Mouse (Mus musculus) heart, embryonic 13.5 days (tissue): ENCODE results near the gene Cfl2. TPM values are rescaled to one million over a fixed set of nuclear protein-coding genes. Genes with fewer than 3 reads are reported as not detected.
A peak's percentile ranks its signal among the peaks of the same experiment; 100 is the strongest.
"Not testable (repeated sequence)": the region's sequence is repeated elsewhere in the genome, so short reads cannot be mapped to it uniquely, and the experiment has no call there.

ENCODE experiments used
- ATAC-seq: fragments of 200-750 bp; cut with Nextera tagmentation; 2 replicates; pipeline ENCODE4 v1.8.0; 2017; ENCODE audit warnings: moderate TSS enrichment; ENCODE audit not compliant: insufficient number of reproducible peaks, low FRiP score, low TSS enrichment; ENCODE audit errors: extremely low read depth
- H3K27ac ChIP-seq: fragments of 300-500 bp; sonication (generic); replicated peaks from 2 replicates; pipeline ENCODE4 v1.5.1; 2015; ENCODE audit warnings: moderate library complexity, mild to moderate bottlenecking, inconsistent platforms
- H3K27me3 ChIP-seq: fragments of 300-500 bp; sonication (generic); replicated peaks from 2 replicates; pipeline ENCODE4 v1.6.1; 2015; ENCODE audit warnings: mild to moderate bottlenecking, inconsistent platforms
- H3K36me3 ChIP-seq: fragments of 300-500 bp; sonication (generic); 2 replicates; pipeline ENCODE4 v1.6.1; 2015; ENCODE audit warnings: mild to moderate bottlenecking, inconsistent platforms
- H3K4me1 ChIP-seq: fragments of 300-500 bp; sonication (generic); 2 replicates; pipeline ENCODE4 v1.6.1; 2015; ENCODE audit warnings: inconsistent platforms
- H3K4me2 ChIP-seq: fragments of 300-500 bp; sonication (generic); 2 replicates; pipeline ENCODE4 v1.6.1; 2015; ENCODE audit warnings: inconsistent platforms, mild to moderate bottlenecking, moderate library complexity
- H3K4me3 ChIP-seq: fragments of 300-500 bp; sonication (generic); 2 replicates; pipeline ENCODE4 v1.5.1; 2015; ENCODE audit warnings: moderate library complexity, mild to moderate bottlenecking, inconsistent platforms
- H3K9ac ChIP-seq: fragments of 300-500 bp; sonication (generic); 2 replicates; pipeline ENCODE4 v1.6.1; 2015; ENCODE audit warnings: inconsistent platforms, mild to moderate bottlenecking, moderate library complexity
- H3K9me3 ChIP-seq: fragments of 300-500 bp; sonication (generic); 2 replicates; pipeline ENCODE4 v1.6.1; 2016; ENCODE audit warnings: inconsistent platforms
- WGBS: fragments of 180-500 bp; shearing (Covaris S2); methylation state at CpG from one replicate; pipeline ENCODE4 v1.1.7; 2015; ENCODE audit warnings: mixed read lengths; 5-methylcytosine and 5-hydroxymethylcytosine counted together
- polyA plus RNA-seq: library from polyadenylated mRNA; unstranded; fragments of >200 nt; fragmentation: Nextera tagmentation; extraction: Ambion mirVana; gene quantifications from 2 replicates; pipeline ENCODE4 v1.2.1, GENCODE M21; 2015

Cfl2 gene
- polyA plus RNA-seq: 416 and 457 TPM in 2 replicates

DNA sequence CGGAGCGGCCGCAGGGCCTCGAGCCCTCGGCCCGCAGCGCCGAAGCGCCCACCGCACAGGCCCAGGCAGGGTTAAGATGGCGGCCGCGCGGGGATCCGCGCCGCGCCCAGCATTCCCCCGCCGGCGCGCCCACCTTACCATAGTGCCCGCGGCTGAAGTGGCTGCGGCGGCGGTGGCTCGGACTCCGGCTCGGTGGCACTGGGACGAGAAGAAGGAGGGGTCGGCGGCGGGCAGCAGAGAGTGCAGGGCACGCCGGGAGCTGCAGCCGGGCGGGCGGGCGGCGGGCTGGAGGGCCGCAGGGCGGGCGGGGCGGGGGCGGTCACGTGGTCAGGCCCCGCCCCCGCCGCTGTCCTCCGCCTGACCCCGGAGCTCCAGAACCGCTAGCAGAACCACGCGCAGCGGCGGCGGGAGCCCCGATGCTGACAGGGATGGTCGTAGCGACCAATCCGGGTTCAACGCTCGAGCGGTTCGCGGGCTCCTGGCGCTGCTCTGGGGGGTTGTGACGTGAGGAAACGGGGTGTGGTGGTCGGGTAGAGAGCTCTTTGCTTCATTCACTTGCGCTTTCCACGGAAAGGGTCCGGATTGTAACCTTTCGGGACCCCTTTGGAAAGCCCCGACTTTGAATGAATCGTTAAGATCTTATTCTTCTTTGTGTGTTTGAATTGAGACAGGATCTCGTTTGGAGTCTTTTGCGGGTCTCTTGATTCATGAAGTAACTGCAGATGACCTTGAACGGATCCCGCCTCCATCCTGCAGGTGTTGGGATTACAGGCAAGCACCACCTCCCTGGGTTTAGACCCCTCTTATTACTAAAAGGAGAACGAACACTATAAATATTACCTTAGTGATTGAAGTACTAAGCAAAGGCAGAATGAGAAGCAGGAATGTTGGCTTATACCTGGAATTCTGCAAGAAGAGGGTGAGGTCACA lies at the start of gene Cfl2:
Gene Cfl2 (minus strand): TSS at position 272 of the 930 bp plus-strand sequence.
- peaks cover 35% of the 10 kb centered on the region for H3K36me3 ChIP-seq
- no peaks in the 10 kb centered on the region for H3K27me3 ChIP-seq
- H3K27ac ChIP-seq: peak within 1 kb of the TSS; percentile 99
- H3K4me2 ChIP-seq: peak within 1 kb of the TSS; percentile 85
- no peaks in the 10 kb centered on the region for H3K9me3 ChIP-seq
- peak; percentile 90 for ATAC-seq
- H3K4me1 ChIP-seq: peaks cover 27% of the 10 kb centered on the region
- under 1% methylated on average over 59 of the region's 82 CpGs for WGBS
- H3K4me3 ChIP-seq: peak within 1 kb of the TSS; percentile 81
- peak within 1 kb of the TSS; percentile 98 for H3K9ac ChIP-seq

DNA sequence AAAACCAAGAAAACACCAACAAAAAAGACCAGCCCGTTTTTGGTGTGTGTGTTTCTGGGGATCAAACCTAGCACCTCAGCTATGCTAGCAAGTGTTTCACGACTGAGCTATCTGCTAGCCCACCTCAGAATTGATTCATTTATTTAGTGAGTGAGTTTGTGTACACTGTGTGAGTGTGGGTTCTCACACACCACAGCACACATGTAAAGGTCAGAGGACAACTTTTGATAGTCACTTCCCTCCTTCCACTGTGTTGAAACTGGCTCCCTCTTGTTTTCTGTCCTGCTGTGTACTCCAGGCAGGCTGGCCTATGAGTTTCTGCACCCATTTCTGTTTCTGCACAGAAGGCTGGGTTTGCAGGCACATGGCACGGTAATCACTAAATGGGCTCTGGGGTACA lies 47.7 kb upstream of the Cfl2 start:
- ATAC-seq: no peak
- H3K9ac ChIP-seq: no peak overlapping the region
- H3K4me1 ChIP-seq: no peaks in the 10 kb centered on the region
- no peaks in the 10 kb centered on the region for H3K27me3 ChIP-seq
- no peak overlapping the region for H3K27ac ChIP-seq
- H3K9me3 ChIP-seq: no peaks in the 10 kb centered on the region
- 86% methylated on average over 3 of the region's 3 CpGs for WGBS
- H3K36me3 ChIP-seq: peaks cover 81% of the 10 kb centered on the region
- H3K4me2 ChIP-seq: no peak overlapping the region
- no peak overlapping the region for H3K4me3 ChIP-seq

DNA sequence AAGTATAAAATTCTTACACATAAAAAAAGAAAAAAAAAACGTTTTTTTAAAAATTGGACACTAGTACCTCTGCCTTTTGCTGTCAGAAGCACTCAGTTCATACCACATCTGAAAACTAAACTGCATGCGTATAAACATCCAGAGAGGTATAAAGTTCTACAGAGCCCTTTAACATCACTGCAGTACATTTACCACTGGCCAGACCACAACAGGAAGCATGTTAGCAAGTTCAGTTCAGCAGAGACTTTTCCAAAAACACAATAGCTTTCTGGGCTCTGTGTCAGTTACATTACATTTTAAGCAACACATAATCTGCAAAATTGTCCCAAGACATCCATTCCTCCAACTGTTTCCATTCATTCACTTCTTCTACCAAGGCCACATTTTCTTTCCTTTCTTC lies 29.9 kb upstream of the Cfl2 start:
- not testable (repeated sequence) for ATAC-seq, H3K27me3 ChIP-seq, H3K9me3 ChIP-seq, H3K4me1 ChIP-seq, H3K4me3 ChIP-seq, H3K27ac ChIP-seq, H3K4me2 ChIP-seq, H3K9ac ChIP-seq
- H3K36me3 ChIP-seq: peaks cover 35% of the 10 kb centered on the region
- WGBS: 63% methylated on average over 2 of the region's 2 CpGs

DNA sequence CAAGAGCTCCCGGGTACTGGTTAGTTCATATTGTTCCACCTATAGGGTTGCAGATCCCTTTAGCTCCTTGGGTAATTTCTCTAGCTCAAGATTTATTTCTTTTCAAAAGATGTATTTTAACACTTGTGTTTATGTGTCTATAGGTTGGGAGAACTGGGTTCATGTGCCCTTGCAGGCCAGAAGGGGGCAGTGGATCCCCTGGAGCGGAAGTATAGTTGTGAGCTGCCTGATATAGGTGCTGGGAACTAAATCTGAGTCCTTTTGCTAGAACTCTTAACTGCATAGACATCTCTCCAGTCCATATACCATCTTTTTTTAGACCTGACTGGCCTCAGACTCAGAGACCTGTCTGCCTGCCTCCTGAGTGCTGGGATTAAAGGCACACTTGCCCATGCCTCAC lies 27.7 kb upstream of the Cfl2 start:
- Histone ChIP-seq H3K4me3 (no peak overlapping the region), H3K9ac (no peak overlapping the region), H3K9me3 (no peaks in the 10 kb centered on the region), H3K4me1 (no peaks in the 10 kb centered on the region), H3K27ac (no peak overlapping the region), H3K27me3 (no peaks in the 10 kb centered on the region), H3K4me2 (no peak overlapping the region), H3K36me3 (peaks cover 15% of the 10 kb centered on the region; the same call in 1 of the 2 replicates)
- ATAC-seq: no peak
- WGBS: 93% methylated on average over 2 of the region's 2 CpGs

DNA sequence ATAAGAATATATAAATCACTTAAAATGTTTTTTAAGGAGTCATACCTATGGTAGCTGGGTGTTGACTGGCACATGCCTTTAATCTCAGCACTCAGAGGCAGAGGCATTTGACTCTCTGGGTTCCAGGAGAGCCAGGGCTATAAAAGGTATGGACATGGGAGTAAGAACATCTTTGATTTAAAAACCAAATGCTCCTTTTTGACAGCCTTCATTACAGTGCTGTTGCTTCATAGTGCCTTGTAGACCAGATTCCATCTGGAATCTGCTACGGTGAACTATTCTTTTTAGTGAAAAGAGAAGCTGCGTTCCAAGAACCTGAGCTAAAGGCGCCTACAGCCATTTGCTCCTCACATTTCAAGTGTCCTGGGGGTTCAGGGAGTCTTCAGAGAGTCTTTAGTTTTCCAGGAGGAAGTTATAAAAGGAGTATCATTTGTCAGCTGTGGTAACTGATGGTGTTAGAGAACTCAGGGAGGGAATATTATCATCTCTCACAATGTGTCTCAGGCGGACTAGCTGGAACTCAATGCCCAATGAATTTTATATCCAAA lies 25.0 kb upstream of the Cfl2 start:
- H3K27ac ChIP-seq: no peak overlapping the region
- H3K4me1 ChIP-seq: no peaks in the 10 kb centered on the region
- H3K4me2 ChIP-seq: no peak overlapping the region
- H3K36me3 ChIP-seq: 0 out of 2 replicates have a peak, but pooled peaks cover 4% of the 10 kb centered on the region
- H3K9me3 ChIP-seq: no peaks in the 10 kb centered on the region
- 75% methylated on average over 4 of the region's 4 CpGs for WGBS
- H3K9ac ChIP-seq: no peak overlapping the region
- no peak overlapping the region for H3K4me3 ChIP-seq
- no peak for ATAC-seq
- no peaks in the 10 kb centered on the region for H3K27me3 ChIP-seq

DNA sequence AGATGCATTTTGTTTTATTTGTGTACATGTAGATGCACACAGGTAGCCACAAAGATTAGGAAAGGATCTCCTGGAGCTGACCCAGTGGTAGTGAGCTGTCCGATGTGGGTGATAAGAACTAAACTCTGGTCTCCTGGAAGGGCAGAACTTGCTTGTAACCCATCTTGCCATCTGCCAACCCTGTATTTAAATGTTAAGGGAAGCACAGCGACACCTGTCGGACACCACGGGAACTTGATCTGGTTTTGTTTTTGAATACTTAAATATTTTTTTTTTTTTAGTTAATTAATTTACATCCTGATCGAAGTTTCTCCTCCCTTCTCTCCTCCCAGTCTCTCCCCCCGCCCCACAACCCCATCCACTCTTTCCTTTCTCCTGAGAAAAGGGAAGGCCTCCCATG lies 17.0 kb upstream of the Cfl2 start:
- 5% methylated on average over 6 of the region's 6 CpGs for WGBS
- Histone ChIP-seq H3K4me1 (peaks cover 10% of the 10 kb centered on the region), H3K9me3 (no peaks in the 10 kb centered on the region), H3K27ac (no peak overlapping the region), H3K36me3 (no peaks in the 10 kb centered on the region), H3K4me2 (no peak overlapping the region), H3K4me3 (no peak overlapping the region), H3K27me3 (no peaks in the 10 kb centered on the region), H3K9ac (no peak overlapping the region)
- no peak for ATAC-seq

DNA sequence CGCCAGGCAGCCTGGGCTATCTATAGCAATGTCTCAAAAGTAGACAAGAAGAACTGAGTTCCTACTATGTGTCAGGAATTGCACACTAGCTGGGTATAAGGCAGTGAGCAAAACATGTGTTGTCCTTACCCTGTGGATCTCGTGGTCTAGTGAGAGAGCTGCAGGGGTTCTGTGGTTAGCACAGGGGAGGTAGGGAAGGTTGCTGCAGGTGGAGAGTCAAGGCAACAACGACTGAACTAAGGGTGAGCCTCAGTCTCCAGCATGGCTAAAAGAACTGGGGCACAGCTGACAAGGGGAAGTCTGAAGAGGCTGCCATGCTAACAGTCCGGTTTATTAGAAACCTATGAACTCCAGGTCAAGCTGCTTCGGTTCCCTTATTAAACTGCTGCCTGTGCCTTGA lies 16.5 kb upstream of the Cfl2 start:
- Histone ChIP-seq H3K27ac (no peak overlapping the region), H3K4me3 (no peak overlapping the region), H3K36me3 (no peaks in the 10 kb centered on the region), H3K4me2 (no peak overlapping the region), H3K9me3 (no peaks in the 10 kb centered on the region), H3K4me1 (peaks cover 11% of the 10 kb centered on the region), H3K9ac (no peak overlapping the region), H3K27me3 (no peaks in the 10 kb centered on the region)
- 65% methylated on average over 5 of the region's 5 CpGs for WGBS
- ATAC-seq: no peak

DNA sequence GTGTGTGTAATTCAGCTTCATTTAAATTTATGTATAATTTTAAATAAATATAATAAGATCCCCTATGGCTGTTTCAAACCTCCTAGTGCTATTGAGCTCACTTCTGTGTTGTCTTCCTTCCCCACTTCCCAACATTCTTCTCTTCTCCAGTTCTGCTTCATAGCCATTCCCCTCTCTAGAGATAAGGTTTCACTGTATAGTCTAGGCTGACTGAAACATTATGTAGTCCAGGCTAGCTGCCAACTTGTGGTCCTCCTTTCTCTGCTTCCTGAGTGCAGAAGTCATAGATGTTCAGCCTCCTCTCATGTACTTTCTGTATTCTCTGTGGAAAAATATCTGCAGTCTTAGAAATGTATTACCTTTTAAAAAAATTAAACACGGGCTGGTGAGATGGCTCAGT lies 15.2 kb upstream of the Cfl2 start:
- H3K36me3 ChIP-seq: no peaks in the 10 kb centered on the region
- H3K27me3 ChIP-seq: no peaks in the 10 kb centered on the region
- no peak overlapping the region for H3K4me2 ChIP-seq
- H3K27ac ChIP-seq: no peak overlapping the region
- no peak overlapping the region for H3K4me3 ChIP-seq
- WGBS: 82% methylated on average over 1 of the region's 1 CpGs
- no peak overlapping the region for H3K9ac ChIP-seq
- no peak for ATAC-seq
- H3K4me1 ChIP-seq: peaks cover 11% of the 10 kb centered on the region
- H3K9me3 ChIP-seq: no peaks in the 10 kb centered on the region

DNA sequence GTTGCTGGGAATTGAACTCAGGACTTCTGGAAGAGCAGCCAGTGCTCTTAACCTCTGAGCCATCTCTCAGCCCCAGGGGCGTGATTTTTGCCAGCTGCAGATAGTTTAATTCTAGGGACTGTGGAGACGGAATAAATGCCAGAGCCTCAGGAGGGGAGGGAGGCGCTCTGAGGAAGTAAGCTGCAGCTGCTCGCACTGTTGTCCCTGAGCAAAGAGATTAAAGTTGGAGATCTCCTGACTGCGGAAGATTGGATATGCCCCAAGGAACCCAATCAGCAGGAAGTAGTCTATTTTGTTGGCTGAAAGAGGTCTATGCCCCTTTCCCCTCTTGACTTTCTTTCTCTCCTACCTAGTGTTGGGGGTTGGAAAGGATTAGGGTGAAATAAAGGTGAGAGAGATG lies 14.2 kb upstream of the Cfl2 start:
- Histone ChIP-seq H3K9ac (no peak overlapping the region), H3K36me3 (no peaks in the 10 kb centered on the region), H3K27me3 (no peaks in the 10 kb centered on the region), H3K4me1 (peaks cover 11% of the 10 kb centered on the region), H3K4me3 (no peak overlapping the region), H3K27ac (no peak overlapping the region), H3K9me3 (no peaks in the 10 kb centered on the region), H3K4me2 (no peak overlapping the region)
- no peak for ATAC-seq
- 39% methylated on average over 5 of the region's 5 CpGs for WGBS

DNA sequence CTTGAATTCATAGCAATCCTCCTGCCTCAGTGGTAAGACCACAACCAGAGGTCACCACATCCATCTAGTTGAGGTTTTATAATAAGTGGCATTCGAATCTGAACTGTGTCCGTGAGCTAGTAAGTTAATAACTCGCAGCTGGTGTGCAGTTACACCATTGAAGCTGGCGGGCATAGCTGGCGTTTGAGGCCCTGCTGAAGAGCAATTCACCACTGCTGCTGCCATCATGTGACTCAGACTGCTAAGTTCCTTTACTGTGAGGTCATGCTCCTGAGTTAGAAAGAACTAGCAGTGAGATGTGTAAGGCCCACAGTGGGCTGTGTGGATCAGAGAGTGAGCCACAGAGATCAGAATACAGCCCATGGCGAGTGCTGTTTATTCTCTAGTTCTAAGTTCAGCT lies 12.0 kb upstream of the Cfl2 start:
- no peaks in the 10 kb centered on the region for H3K27me3 ChIP-seq
- H3K27ac ChIP-seq: peak overlapping the region; percentile 90
- no peak overlapping the region for H3K4me2 ChIP-seq
- 43% methylated on average over 6 of the region's 6 CpGs for WGBS
- no peaks in the 10 kb centered on the region for H3K9me3 ChIP-seq
- ATAC-seq: peak; percentile 58; the same call in 1 of the 2 replicates
- no peaks in the 10 kb centered on the region for H3K36me3 ChIP-seq
- no peak overlapping the region for H3K4me3 ChIP-seq
- 0 out of 2 replicates have a peak overlapping the region, but pooled peaks have one; percentile 56 for H3K9ac ChIP-seq
- H3K4me1 ChIP-seq: peaks cover 11% of the 10 kb centered on the region

DNA sequence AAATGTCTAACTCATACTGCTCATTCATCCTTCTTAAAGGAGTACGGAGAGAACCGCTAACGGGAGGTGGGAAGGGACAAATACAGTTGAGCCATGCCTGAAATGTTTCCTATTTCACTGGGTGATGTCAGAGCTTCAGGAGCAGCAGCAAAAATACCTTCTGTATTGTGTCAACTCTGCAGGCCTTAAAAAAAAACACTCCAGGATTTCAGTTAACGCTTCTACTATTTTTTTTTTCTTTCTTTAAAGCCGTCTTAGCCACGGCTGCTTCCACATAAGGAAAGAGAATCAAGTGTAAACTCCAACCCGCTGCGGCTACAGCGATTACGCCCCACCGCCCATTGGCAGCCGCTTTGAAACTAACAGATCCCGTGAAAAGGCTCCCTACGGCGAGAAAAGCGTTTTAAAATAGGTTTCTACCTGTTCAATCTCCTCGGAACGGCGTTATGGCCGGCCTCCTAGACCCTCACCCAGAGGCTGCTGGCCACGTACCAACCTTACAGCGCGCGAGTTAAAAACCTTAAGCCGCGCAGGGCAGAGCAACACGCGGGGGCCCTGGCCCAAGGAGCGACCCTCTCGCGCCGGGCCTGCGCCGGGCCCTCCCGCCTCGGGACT lies 579 bp downstream of the Cfl2 start:
- Histone ChIP-seq H3K27ac (peak overlapping the region; percentile 99), H3K4me1 (peaks cover 35% of the 10 kb centered on the region), H3K4me2 (peak overlapping the region; percentile 85), H3K9me3 (no peaks in the 10 kb centered on the region), H3K4me3 (peak overlapping the region; percentile 81), H3K9ac (peak overlapping the region; percentile 98), H3K36me3 (peaks cover 39% of the 10 kb centered on the region), H3K27me3 (no peaks in the 10 kb centered on the region)
- peak; percentile 6 for ATAC-seq
- 0% methylated on average over 36 of the region's 36 CpGs for WGBS
